Mouse (Mus musculus) embryonic facial prominence, embryonic 12.5 days (tissue): ENCODE results near the gene Gcgr. TPM values are rescaled to one million over a fixed set of nuclear protein-coding genes. Genes with fewer than 3 reads are reported as not detected.
"Not testable (repeated sequence)": the region's sequence is repeated elsewhere in the genome, so short reads cannot be mapped to it uniquely, and the experiment has no call there.

Source experiments
- ATAC-seq: fragments of 200-750 bp; cut with Nextera tagmentation; 2 replicates; pipeline ENCODE4 v1.8.0; 2017; ENCODE audit not compliant: insufficient number of reproducible peaks, insufficient read depth, low FRiP score, low TSS enrichment
- H3K27ac ChIP-seq: fragments of 300-500 bp; sonication (generic); 2 replicates; pipeline ENCODE4 v1.5.1; 2016; ENCODE audit warnings: mild to moderate bottlenecking
- H3K27me3 ChIP-seq: fragments of 300-500 bp; sonication (generic); 2 replicates; pipeline ENCODE4 v1.6.1; 2016; ENCODE audit warnings: mild to moderate bottlenecking, moderate library complexity
- H3K36me3 ChIP-seq: fragments of 300-500 bp; sonication (generic); 2 replicates; pipeline ENCODE4 v1.6.1; 2016; ENCODE audit warnings: mild to moderate bottlenecking
- H3K4me1 ChIP-seq: fragments of 300-500 bp; sonication (generic); 2 replicates; pipeline ENCODE4 v1.6.1; 2016
- H3K4me2 ChIP-seq: fragments of 300-500 bp; sonication (generic); replicated peaks from 2 replicates; pipeline ENCODE4 v1.6.1; 2016; ENCODE audit warnings: mild to moderate bottlenecking, moderate library complexity
- H3K4me3 ChIP-seq: fragments of 300-500 bp; sonication (generic); 2 replicates; pipeline ENCODE4 v1.5.1; 2016; ENCODE audit warnings: mild to moderate bottlenecking
- H3K9ac ChIP-seq: fragments of 300-500 bp; sonication (generic); 2 replicates; pipeline ENCODE4 v1.6.1; 2016; ENCODE audit warnings: mild to moderate bottlenecking, moderate library complexity
- H3K9me3 ChIP-seq: fragments of 300-500 bp; sonication (generic); 2 replicates; pipeline ENCODE4 v1.6.1; 2016; ENCODE audit warnings: mild to moderate bottlenecking, moderate library complexity
- WGBS: fragments of 180-500 bp; shearing (Covaris S2); methylation state at CpG from one replicate; pipeline ENCODE4 v1.1.7; 2016; 5-methylcytosine and 5-hydroxymethylcytosine counted together
- polyA plus RNA-seq: library from polyadenylated mRNA; unstranded; fragments of >200 nt; fragmentation: Nextera tagmentation; extraction: Ambion mirVana; gene quantifications from 2 replicates; pipeline ENCODE4 v1.2.1, GENCODE M21; 2016

Gcgr gene
- polyA plus RNA-seq, 1 experiment from 2014 or later = 1.7 TPM

- Histone ChIP-seq H3K4me3 (peak overlapping the region; percentile 92), H3K9ac (peak overlapping the region; percentile 98), H3K27ac (peak overlapping the region; percentile 92), H3K9me3 (no peaks in the 10 kb centered on the region; the same call in 1 of the 2 replicates), H3K4me1 (peaks cover 27% of the 10 kb centered on the region), H3K27me3 (no peaks in the 10 kb centered on the region), H3K36me3 (peaks cover 50% of the 10 kb centered on the region), H3K4me2 (peak overlapping the region; percentile 95)
- 1% methylated on average over 42 of the region's 44 CpGs for WGBS
- no peak for ATAC-seq
These were observed 50.4 kb downstream of the Gcgr start for GRCm38 (mm10) chr11:120580871-120581331.

GRCm38 (mm10) chr11:120581490-120582267 lies 51.2 kb downstream of the Gcgr start, which contains the start of gene Arhgdia:
Gene Arhgdia (minus strand): TSS chr11:120581624.
- 0 out of 2 replicates have a peak, but pooled peaks have one; percentile 25 for ATAC-seq
- peaks cover 58% of the 10 kb centered on the region for H3K36me3 ChIP-seq
- H3K4me1 ChIP-seq = peaks cover 27% of the 10 kb centered on the region
- H3K9me3 ChIP-seq = no peaks in the 10 kb centered on the region; the same call in 1 of the 2 replicates
- peak within 1 kb of the TSS; percentile 92 for H3K27ac ChIP-seq
- H3K4me2 ChIP-seq = peak within 1 kb of the TSS; percentile 95
- H3K27me3 ChIP-seq = no peaks in the 10 kb centered on the region
- peak within 1 kb of the TSS; percentile 98 for H3K9ac ChIP-seq
- H3K4me3 ChIP-seq = peak within 1 kb of the TSS; percentile 92
- WGBS = 5% methylated on average over 75 of the region's 75 CpGs

GRCm38 (mm10) chr11:120582268-120582981 lies 51.9 kb downstream of the Gcgr start:
- Histone ChIP-seq H3K4me2 (peak overlapping the region; percentile 95), H3K27ac (peak overlapping the region; percentile 92), H3K9ac (peak overlapping the region; percentile 98; the same call in 1 of the 2 replicates), H3K27me3 (no peaks in the 10 kb centered on the region), H3K4me1 (peaks cover 27% of the 10 kb centered on the region), H3K4me3 (peak overlapping the region; percentile 92), H3K36me3 (peaks cover 63% of the 10 kb centered on the region), H3K9me3 (no peaks in the 10 kb centered on the region; the same call in 1 of the 2 replicates)
- WGBS = 77% methylated on average over 8 of the region's 8 CpGs
- ATAC-seq = no peak; the same call in 1 of the 2 replicates

GRCm38 (mm10) chr11:120582982-120583293 lies 52.4 kb downstream of the Gcgr start:
- 96% methylated on average over 2 of the region's 2 CpGs for WGBS
- not testable (repeated sequence) for H3K27me3 ChIP-seq, H3K9ac ChIP-seq, H3K9me3 ChIP-seq, H3K4me3 ChIP-seq, H3K27ac ChIP-seq, ATAC-seq, H3K4me2 ChIP-seq
- peaks cover 60% of the 10 kb centered on the region for H3K36me3 ChIP-seq
- peaks cover 27% of the 10 kb centered on the region for H3K4me1 ChIP-seq

GRCm38 (mm10) chr11:120583937-120584336 lies 53.4 kb downstream of the Gcgr start:
- Histone ChIP-seq H3K36me3 (peaks cover 58% of the 10 kb centered on the region), H3K4me2 (no peak overlapping the region), H3K4me1 (peaks cover 24% of the 10 kb centered on the region), H3K4me3 (no peak overlapping the region), H3K27ac (no peak overlapping the region), H3K9me3 (no peaks in the 10 kb centered on the region; the same call in 1 of the 2 replicates), H3K9ac (no peak overlapping the region), H3K27me3 (no peaks in the 10 kb centered on the region)
- WGBS = 91% methylated on average over 1 of the region's 1 CpGs
- no peak for ATAC-seq

GRCm38 (mm10) chr11:120588531-120588930 lies 58.0 kb downstream of the Gcgr start:
- WGBS = 93% methylated on average over 6 of the region's 6 CpGs
- peaks cover 85% of the 10 kb centered on the region for H3K36me3 ChIP-seq
- H3K9me3 ChIP-seq = no peaks in the 10 kb centered on the region; the same call in 1 of the 2 replicates
- H3K9ac ChIP-seq = no peak overlapping the region
- H3K4me2 ChIP-seq = no peak overlapping the region
- no peaks in the 10 kb centered on the region for H3K4me1 ChIP-seq
- H3K27me3 ChIP-seq = no peaks in the 10 kb centered on the region
- no peak for ATAC-seq
- H3K4me3 ChIP-seq = no peak overlapping the region
- H3K27ac ChIP-seq = no peak overlapping the region

Other genes with a start within 250 kb of the Gcgr start
- gene Actg1, start 182.2 kb upstream of the Gcgr start, polyA plus RNA-seq = 3,148 and 3,183 TPM in 2 replicates
- gene Fscn2, start 169.2 kb upstream of the Gcgr start, polyA plus RNA-seq = 0.61 and 0.78 TPM in 2 replicates
- 44.6 and 48.3 TPM in 2 replicates for gene Faap100, start 151.9 kb upstream of the Gcgr start, polyA plus RNA-seq
- 48.8 and 52.9 TPM in 2 replicates for gene Nploc4, start 93.0 kb upstream of the Gcgr start, polyA plus RNA-seq
- 2.1 and 3.6 TPM in 2 replicates for gene Tspan10, start 88.1 kb upstream of the Gcgr start, polyA plus RNA-seq
- gene Pde6g, start 77.2 kb upstream of the Gcgr start, polyA plus RNA-seq = 0.28 TPM in 1 of 2 replicates, not detected in the other
- gene Oxld1, start 72.6 kb upstream of the Gcgr start, polyA plus RNA-seq = 11.2 and 12.0 TPM in 2 replicates
- 41.8 and 42.2 TPM in 2 replicates for gene Ccdc137, start 72.6 kb upstream of the Gcgr start, polyA plus RNA-seq
- 62.9 and 64.2 TPM in 2 replicates for gene Arl16, start 63.1 kb upstream of the Gcgr start, polyA plus RNA-seq
- gene Mrpl12, start 46.1 kb upstream of the Gcgr start, polyA plus RNA-seq = 126 and 128 TPM in 2 replicates
- 52.6 and 57.4 TPM in 2 replicates for gene Slc25a10, start 38.9 kb upstream of the Gcgr start, polyA plus RNA-seq
- 234 and 242 TPM in 2 replicates for gene Mcrip1, start 19.0 kb downstream of the Gcgr start, polyA plus RNA-seq
- gene Ppp1r27, start 20.4 kb downstream of the Gcgr start, polyA plus RNA-seq = 0.36 TPM in 1 of 2 replicates, not detected in the other
- gene P4hb, start 42.6 kb downstream of the Gcgr start, polyA plus RNA-seq = 622 and 637 TPM in 2 replicates
- gene Arhgdia, start 50.9 kb downstream of the Gcgr start, polyA plus RNA-seq = 561 and 568 TPM in 2 replicates
- gene Alyref, start 67.7 kb downstream of the Gcgr start, polyA plus RNA-seq = 683 and 688 TPM in 2 replicates
- 191 and 198 TPM in 2 replicates for gene Anapc11, start 67.7 kb downstream of the Gcgr start, polyA plus RNA-seq
- 0.99 TPM in 1 of 2 replicates, not detected in the other for gene Npb, start 77.8 kb downstream of the Gcgr start, polyA plus RNA-seq
- 143 and 147 TPM in 2 replicates for gene Pcyt2, start 87.2 kb downstream of the Gcgr start, polyA plus RNA-seq
- 29.7 and 30.4 TPM in 2 replicates for gene Sirt7, start 94.5 kb downstream of the Gcgr start, polyA plus RNA-seq
- 33.6 and 34.8 TPM in 2 replicates for gene Mafg, start 102.9 kb downstream of the Gcgr start, polyA plus RNA-seq
- 25.3 and 26.5 TPM in 2 replicates for gene Pycr1, start 113.1 kb downstream of the Gcgr start, polyA plus RNA-seq
- 0.47 TPM in 1 of 2 replicates, not detected in the other for gene Myadml2, start 117.5 kb downstream of the Gcgr start, polyA plus RNA-seq
- gene Notum, start 130.5 kb downstream of the Gcgr start, polyA plus RNA-seq = 5.1 and 6.3 TPM in 2 replicates
- gene Aspscr1, start 142.3 kb downstream of the Gcgr start, polyA plus RNA-seq = 131 and 139 TPM in 2 replicates
- 131 TPM in 2 replicates for gene Cenpx, start 183.0 kb downstream of the Gcgr start, polyA plus RNA-seq
- 77.5 and 83.7 TPM in 2 replicates for gene Lrrc45, start 183.2 kb downstream of the Gcgr start, polyA plus RNA-seq
- 59.7 and 62.8 TPM in 2 replicates for gene Rac3, start 190.8 kb downstream of the Gcgr start, polyA plus RNA-seq
- gene Dcxr, start 196.6 kb downstream of the Gcgr start, polyA plus RNA-seq = 11.5 and 12.3 TPM in 2 replicates
- 5.9 and 6.1 TPM in 2 replicates for gene Cbr2, start 201.4 kb downstream of the Gcgr start, polyA plus RNA-seq
- gene Hmga1b, start 232.1 kb downstream of the Gcgr start, polyA plus RNA-seq = 4.2 and 5.8 TPM in 2 replicates